Mouse (Mus musculus): Measurements from ENCODE around the gene Igfbp6. TPM values are rescaled to one million over a fixed set of nuclear protein-coding genes. Genes with fewer than 3 reads are reported as not detected.

Igfbp6 gene
- polyA plus RNA-seq, 1 experiment, result 18.5 TPM

DNA sequence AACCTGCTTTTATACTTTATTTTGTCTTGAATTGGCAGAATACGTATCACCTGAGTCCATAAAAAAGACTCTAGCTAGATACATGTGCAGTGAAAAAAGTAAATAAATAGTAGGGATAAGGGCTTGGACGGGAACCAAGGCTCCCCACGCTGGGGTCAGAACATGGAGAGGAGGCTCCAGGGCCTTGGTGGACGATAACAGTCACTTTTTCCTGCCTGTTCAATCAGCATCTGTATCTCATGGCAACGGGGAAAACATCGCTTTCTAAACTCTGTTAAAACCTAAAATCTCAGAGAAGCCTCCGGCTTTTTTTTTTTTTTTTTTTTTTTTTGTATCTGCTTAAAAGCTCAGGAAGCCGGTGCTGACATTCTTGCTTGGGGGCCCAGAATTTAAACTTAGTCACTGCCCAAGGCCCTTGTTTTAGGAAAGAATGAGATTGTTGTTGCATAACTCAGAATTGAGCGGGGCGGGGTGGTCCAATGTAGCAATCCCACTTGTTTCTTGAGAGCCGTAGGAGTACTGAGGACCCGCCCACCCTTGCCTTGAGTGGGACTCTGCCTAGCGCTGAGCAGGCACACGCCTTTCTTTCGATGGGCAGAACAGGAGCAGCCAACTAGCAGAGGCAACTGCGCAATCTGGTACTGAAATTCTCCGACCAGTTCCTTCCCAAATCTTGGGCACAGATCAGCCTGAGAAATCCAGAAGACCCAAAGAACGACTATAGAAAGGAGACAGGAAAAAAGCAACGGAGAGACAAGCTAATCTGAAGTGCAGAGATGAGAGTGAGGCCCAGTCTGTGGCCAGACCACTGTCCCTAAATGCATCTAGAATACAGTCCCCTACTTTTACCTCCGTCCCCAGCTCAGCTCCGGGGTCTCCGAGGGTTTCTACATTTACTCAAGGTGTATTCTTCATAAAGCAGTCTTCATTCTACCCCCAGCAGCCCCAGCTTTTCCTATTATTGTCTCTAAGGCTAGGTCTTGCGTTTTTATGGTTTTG lies 949 bp upstream of the Igfbp6 start:
- TF ChIP-seq POLR2A (IDR thresholded peaks at IDR 0.05; ENCODE audit: low read depth, low read length) (no peak), CTCF (conservative IDR thresholded peaks at IDR 0.05; ENCODE audit: insufficient read depth, insufficient read length, low read depth, low read length) (no peak)
- no peak for DNase-seq
- H3K27me3 ChIP-seq (replicated peaks; ENCODE audit: control insufficient read depth, insufficient read depth, low read length), result no peaks in the 10 kb centered on the region
- no peaks in the 10 kb centered on the region for H3K36me3 ChIP-seq (ENCODE audit: control insufficient read depth, insufficient read depth, low read length)
- no peak overlapping the region for H3K27ac ChIP-seq (ENCODE audit: insufficient read depth, low read depth, low read length)
- H3K4me1 ChIP-seq (ENCODE audit: control insufficient read depth, insufficient read depth, low read length), result no peaks in the 10 kb centered on the region
- H3K4me3 ChIP-seq (ENCODE audit: insufficient read depth, low read depth, low read length), result no peak overlapping the region
- 69% methylated on average over 23 of the region's 23 CpGs for WGBS

DNA sequence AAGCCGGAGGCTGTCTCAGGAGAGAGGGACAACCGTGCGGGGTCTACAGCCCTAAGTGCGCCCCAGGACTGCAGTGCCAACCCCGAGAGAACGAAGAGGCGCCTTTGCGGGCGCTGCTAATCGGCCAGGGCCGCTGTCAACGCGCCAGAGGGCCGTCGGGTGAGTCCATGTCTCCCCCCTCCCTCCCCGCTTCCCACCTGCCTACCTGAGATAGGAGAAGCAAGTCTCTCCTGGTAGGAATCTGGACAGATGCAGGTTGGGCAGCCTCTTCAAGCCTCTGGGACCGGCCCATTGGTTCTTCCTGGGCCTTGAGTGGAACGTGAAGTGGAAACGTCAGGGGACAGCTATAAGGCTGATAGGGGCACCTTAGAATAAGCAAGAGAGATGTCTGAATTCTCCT lies 564 bp downstream of the Igfbp6 start:
- H3K36me3 ChIP-seq (ENCODE audit: control insufficient read depth, insufficient read depth, low read length), result no peaks in the 10 kb centered on the region
- no peaks in the 10 kb centered on the region for H3K27me3 ChIP-seq (replicated peaks; ENCODE audit: control insufficient read depth, insufficient read depth, low read length)
- 39% methylated on average over 19 of the region's 19 CpGs for WGBS
- no peak overlapping the region for H3K4me3 ChIP-seq (ENCODE audit: insufficient read depth, low read depth, low read length)
- DNase-seq, result no peak
- 0 out of 2 replicates have a peak, but pooled peaks cover under 1% of the 10 kb centered on the region for H3K4me1 ChIP-seq (ENCODE audit: control insufficient read depth, insufficient read depth, low read length)
- no peak overlapping the region for H3K27ac ChIP-seq (ENCODE audit: insufficient read depth, low read depth, low read length)
- TF ChIP-seq POLR2A (IDR thresholded peaks at IDR 0.05; ENCODE audit: low read depth, low read length), result no peak
- TF ChIP-seq CTCF (conservative IDR thresholded peaks at IDR 0.05; ENCODE audit: insufficient read depth, insufficient read length, low read depth, low read length), result no peak

DNA sequence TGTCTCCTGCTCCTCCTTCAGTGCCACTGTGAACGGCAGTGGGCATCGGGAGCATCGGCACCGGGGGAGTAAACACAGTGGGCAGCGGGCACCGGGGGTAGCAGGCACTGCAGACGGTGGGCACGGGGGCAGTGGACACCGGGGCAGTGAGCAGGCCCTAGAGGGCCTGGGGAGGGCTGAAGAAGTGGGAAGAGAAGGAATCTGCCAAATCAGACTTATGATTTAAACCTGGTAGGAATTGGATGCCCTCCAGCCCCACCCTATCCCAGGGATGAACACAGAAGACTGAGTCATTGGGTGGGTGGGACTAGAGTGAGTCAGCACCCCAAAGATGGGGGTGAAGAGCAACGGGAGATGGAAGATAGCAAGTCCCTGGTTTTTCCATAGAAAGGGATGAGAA lies 1.2 kb downstream of the Igfbp6 start:
- no peak for DNase-seq
- 73% methylated on average over 10 of the region's 10 CpGs for WGBS
- Histone ChIP-seq H3K27ac (ENCODE audit: insufficient read depth, low read depth, low read length) (no peak overlapping the region), H3K4me3 (ENCODE audit: insufficient read depth, low read depth, low read length) (no peak overlapping the region), H3K4me1 (ENCODE audit: control insufficient read depth, insufficient read depth, low read length) (peaks cover 6% of the 10 kb centered on the region), H3K36me3 (ENCODE audit: control insufficient read depth, insufficient read depth, low read length) (no peaks in the 10 kb centered on the region), H3K27me3 (replicated peaks; ENCODE audit: control insufficient read depth, insufficient read depth, low read length) (no peaks in the 10 kb centered on the region)
- TF ChIP-seq CTCF (conservative IDR thresholded peaks at IDR 0.05; ENCODE audit: insufficient read depth, insufficient read length, low read depth, low read length), result no peak
- TF ChIP-seq POLR2A (IDR thresholded peaks at IDR 0.05; ENCODE audit: low read depth, low read length), result no peak

DNA sequence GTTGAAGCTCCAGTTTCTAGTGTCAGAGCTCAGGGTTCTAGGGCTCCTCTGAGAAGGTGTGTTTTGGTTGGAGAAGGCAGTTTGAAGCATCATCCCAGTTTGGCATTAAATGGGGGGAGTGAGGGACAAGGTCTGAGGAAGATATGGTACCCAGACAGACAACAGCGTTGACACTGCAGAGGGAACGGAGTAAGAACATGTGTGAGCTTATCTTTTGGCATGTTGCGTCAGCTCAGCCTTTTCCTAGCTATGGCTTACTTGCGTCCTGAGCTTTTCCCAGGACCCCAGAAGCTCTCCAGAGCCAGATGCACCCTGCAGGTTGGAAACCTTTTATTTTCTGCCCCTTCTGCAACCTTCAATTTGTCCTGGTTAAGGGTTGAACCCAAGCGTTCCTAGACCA lies 1.9 kb downstream of the Igfbp6 start:
- H3K36me3 ChIP-seq (ENCODE audit: control insufficient read depth, insufficient read depth, low read length), result no peaks in the 10 kb centered on the region
- TF ChIP-seq POLR2A (IDR thresholded peaks at IDR 0.05; ENCODE audit: low read depth, low read length) (no peak), CTCF (conservative IDR thresholded peaks at IDR 0.05; ENCODE audit: insufficient read depth, insufficient read length, low read depth, low read length) (no peak)
- WGBS, result 90% methylated on average over 5 of the region's 5 CpGs
- DNase-seq, result no peak
- no peak overlapping the region for H3K27ac ChIP-seq (ENCODE audit: insufficient read depth, low read depth, low read length)
- no peak overlapping the region for H3K4me3 ChIP-seq (ENCODE audit: insufficient read depth, low read depth, low read length)
- peaks cover 13% of the 10 kb centered on the region for H3K4me1 ChIP-seq (ENCODE audit: control insufficient read depth, insufficient read depth, low read length)
- no peaks in the 10 kb centered on the region for H3K27me3 ChIP-seq (replicated peaks; ENCODE audit: control insufficient read depth, insufficient read depth, low read length)

DNA sequence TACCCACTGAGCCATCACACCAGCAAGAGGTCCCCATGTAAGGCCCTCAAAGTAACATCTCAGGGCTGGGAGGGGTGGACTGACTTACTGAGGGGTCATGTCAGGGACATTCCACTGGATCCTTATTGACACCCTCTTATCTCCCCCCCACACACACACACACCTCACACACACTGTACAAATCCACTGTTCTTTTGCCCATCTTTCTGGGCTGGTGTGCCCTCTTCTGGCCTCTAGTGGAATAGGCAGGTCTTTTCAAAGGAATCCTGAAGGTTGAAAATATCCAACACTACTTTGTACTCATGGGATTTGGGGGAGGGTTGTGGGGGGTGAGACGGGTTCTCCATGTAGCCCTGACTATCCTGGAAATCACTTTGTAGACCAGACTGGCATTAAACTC lies 2.7 kb downstream of the Igfbp6 start:
- no peaks in the 10 kb centered on the region for H3K36me3 ChIP-seq (ENCODE audit: control insufficient read depth, insufficient read depth, low read length)
- TF ChIP-seq POLR2A (IDR thresholded peaks at IDR 0.05; ENCODE audit: low read depth, low read length) (no peak), CTCF (conservative IDR thresholded peaks at IDR 0.05; ENCODE audit: insufficient read depth, insufficient read length, low read depth, low read length) (peak; percentile 74)
- H3K27me3 ChIP-seq (replicated peaks; ENCODE audit: control insufficient read depth, insufficient read depth, low read length), result no peaks in the 10 kb centered on the region
- 3% methylated on average over 1 of the region's 1 CpGs for WGBS
- DNase-seq, result peak; percentile 67
- no peak overlapping the region for H3K27ac ChIP-seq (ENCODE audit: insufficient read depth, low read depth, low read length)
- no peak overlapping the region for H3K4me3 ChIP-seq (ENCODE audit: insufficient read depth, low read depth, low read length)
- peaks cover 13% of the 10 kb centered on the region for H3K4me1 ChIP-seq (ENCODE audit: control insufficient read depth, insufficient read depth, low read length)

DNA sequence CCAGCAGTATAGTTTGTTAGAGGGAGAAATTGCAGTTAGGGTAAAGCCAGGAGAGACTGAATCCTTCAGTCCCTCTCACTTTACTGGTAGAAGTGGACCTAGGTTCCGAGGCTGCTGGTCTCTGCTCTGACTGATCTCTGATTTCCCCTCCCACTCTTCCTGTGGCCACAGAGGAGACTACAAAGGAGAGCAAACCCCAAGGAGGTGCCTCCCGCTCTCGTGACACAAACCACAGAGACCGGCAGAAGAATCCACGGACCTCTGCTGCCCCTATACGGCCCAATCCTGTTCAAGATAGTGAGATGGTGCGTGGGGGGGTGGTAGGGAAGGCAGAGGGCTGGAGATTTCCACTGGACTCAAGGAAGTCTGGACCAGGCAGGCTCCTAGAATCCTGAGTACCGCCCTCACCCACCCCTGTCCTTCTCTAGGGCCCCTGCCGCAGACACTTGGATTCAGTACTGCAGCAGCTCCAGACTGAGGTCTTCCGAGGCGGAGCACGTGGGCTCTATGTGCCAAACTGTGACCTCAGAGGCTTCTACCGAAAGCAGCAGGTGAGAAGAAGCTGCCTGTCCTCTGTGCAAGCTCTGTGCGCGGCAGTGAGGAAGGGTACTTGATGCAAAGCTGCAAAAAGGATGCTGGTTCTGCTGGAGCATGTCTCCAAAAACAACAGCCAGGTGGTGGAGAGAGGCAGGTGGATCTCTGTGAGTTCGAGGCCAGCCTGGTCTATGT lies 3.7 kb downstream of the Igfbp6 start:
- WGBS, result 69% methylated on average over 16 of the region's 16 CpGs

DNA sequence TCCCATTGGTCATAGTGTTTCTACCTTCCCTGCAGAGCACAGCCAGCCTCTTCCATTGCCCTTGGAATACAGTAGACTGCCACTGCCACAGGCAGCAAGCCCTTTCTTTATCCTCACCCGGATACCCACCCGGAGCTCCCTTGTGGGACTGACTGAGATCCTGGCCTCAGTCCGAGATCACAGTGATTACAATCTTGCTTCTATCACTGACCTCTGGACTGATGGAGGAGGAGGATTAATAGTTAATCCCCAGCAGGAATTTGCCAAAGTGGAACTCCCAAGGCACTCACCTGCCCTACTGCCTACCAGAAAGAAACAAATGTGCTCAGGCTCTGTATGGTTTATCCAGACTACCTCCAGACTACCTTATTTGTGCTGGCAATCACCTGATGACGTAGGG lies 5.4 kb downstream of the Igfbp6 start:
- TF ChIP-seq POLR2A (IDR thresholded peaks at IDR 0.05; ENCODE audit: low read depth, low read length), result no peak
- no peak for TF ChIP-seq CTCF (conservative IDR thresholded peaks at IDR 0.05; ENCODE audit: insufficient read depth, insufficient read length, low read depth, low read length)
- peak; percentile 70 for DNase-seq
- 64% methylated on average over 4 of the region's 4 CpGs for WGBS
- Histone ChIP-seq H3K36me3 (ENCODE audit: control insufficient read depth, insufficient read depth, low read length) (no peaks in the 10 kb centered on the region), H3K4me1 (ENCODE audit: control insufficient read depth, insufficient read depth, low read length) (peaks cover 13% of the 10 kb centered on the region), H3K4me3 (ENCODE audit: insufficient read depth, low read depth, low read length) (no peak overlapping the region), H3K27ac (ENCODE audit: insufficient read depth, low read depth, low read length) (no peak overlapping the region), H3K27me3 (replicated peaks; ENCODE audit: control insufficient read depth, insufficient read depth, low read length) (no peaks in the 10 kb centered on the region)

More for the DNA sequence above, 3.7 kb downstream of the Igfbp6 start:
- H3K27me3 ChIP-seq (replicated peaks; ENCODE audit: control insufficient read depth, insufficient read depth, low read length), result no peaks in the 10 kb centered on the region
- TF ChIP-seq POLR2A (IDR thresholded peaks at IDR 0.05; ENCODE audit: low read depth, low read length) (no peak), CTCF (conservative IDR thresholded peaks at IDR 0.05; ENCODE audit: insufficient read depth, insufficient read length, low read depth, low read length) (no peak)
- H3K27ac ChIP-seq (ENCODE audit: insufficient read depth, low read depth, low read length), result no peak overlapping the region
- H3K36me3 ChIP-seq (ENCODE audit: control insufficient read depth, insufficient read depth, low read length), result no peaks in the 10 kb centered on the region
- no peak for DNase-seq
- peaks cover 13% of the 10 kb centered on the region for H3K4me1 ChIP-seq (ENCODE audit: control insufficient read depth, insufficient read depth, low read length)
- H3K4me3 ChIP-seq (ENCODE audit: insufficient read depth, low read depth, low read length), result no peak overlapping the region
